Mouse (Mus musculus) liver, postnatal 0 days (tissue): ENCODE results near the gene Tescl. TPM values are rescaled to one million over a fixed set of nuclear protein-coding genes. Genes with fewer than 3 reads are reported as not detected.

ENCODE experiments used
- ATAC-seq: fragments of 200-750 bp; cut with Nextera tagmentation; 2 replicates; pipeline ENCODE4 v1.8.0; 2017; ENCODE audit warnings: mild to moderate bottlenecking, moderate library complexity
- DNase-seq: peaks from one replicate; pipeline ENCODE4 v3.0.0-alpha.2; 2016
- H3K27ac ChIP-seq: fragments of 300-500 bp; sonication (generic); 2 replicates; pipeline ENCODE4 v1.5.1; 2014; ENCODE audit warnings: antibody characterized with exemption, moderate library complexity, mild to moderate bottlenecking, low read depth
- H3K27me3 ChIP-seq: fragments of 300-500 bp; sonication (generic); 2 replicates; pipeline ENCODE4 v1.6.1; 2014; ENCODE audit warnings: low read length, control low read depth, mixed read lengths; ENCODE audit not compliant: insufficient read depth
- H3K36me3 ChIP-seq: fragments of 300-500 bp; sonication (generic); replicated peaks from 2 replicates; pipeline ENCODE4 v1.6.1; 2014; ENCODE audit warnings: mild to moderate bottlenecking, control low read depth, low read length, moderate library complexity, mixed read lengths; ENCODE audit not compliant: insufficient read depth
- H3K4me1 ChIP-seq: fragments of 300-500 bp; sonication (generic); 2 replicates; pipeline ENCODE4 v1.6.1; 2014; ENCODE audit warnings: antibody characterized with exemption, mild to moderate bottlenecking, control low read depth; ENCODE audit not compliant: insufficient read depth
- H3K4me2 ChIP-seq: fragments of 300-500 bp; sonication (generic); 2 replicates; pipeline ENCODE4 v1.6.1; 2014; ENCODE audit warnings: low read depth, mild to moderate bottlenecking, low read length, moderate library complexity, mixed read lengths
- H3K4me3 ChIP-seq: fragments of 300-500 bp; sonication (generic); 2 replicates; pipeline ENCODE4 v1.5.1; 2014; ENCODE audit warnings: low read depth, low read length
- H3K9ac ChIP-seq: fragments of 300-500 bp; sonication (generic); replicated peaks from 2 replicates; pipeline ENCODE4 v1.6.1; 2014; ENCODE audit warnings: mild to moderate bottlenecking, moderate library complexity
- H3K9me3 ChIP-seq: fragments of 300-500 bp; sonication (generic); 2 replicates; pipeline ENCODE4 v1.6.1; 2016; ENCODE audit warnings: mild to moderate bottlenecking, control low read depth, low read length, mixed read lengths
- CTCF ChIP-seq: sonication (generic); IDR thresholded peaks from 2 replicates; pipeline ENCODE4 v1.5.1; 2016; ENCODE audit warnings: antibody characterized with exemption, low read depth
- EP300 ChIP-seq: IDR thresholded peaks from 2 replicates; pipeline ENCODE4 v1.6.1; 2016; ENCODE audit warnings: antibody characterized with exemption, low read depth, mild to moderate bottlenecking
- WGBS: fragments of 180-500 bp; shearing (Covaris S2); extraction: QIAGEN DNeasy Blood & Tissue Kit; methylation state at CpG from one replicate; pipeline ENCODE4 v1.1.7; 2014; ENCODE audit not compliant: insufficient replicate concordance; 5-methylcytosine and 5-hydroxymethylcytosine counted together
- microRNA-seq: library from miRNA; unstranded; fragments of <30 nt; microRNA quantifications from one replicate; pipeline ENCODE4, GENCODE M21; 2016
- polyA plus RNA-seq: library from polyadenylated mRNA; unstranded; fragments of >200 nt; fragmentation: Nextera tagmentation; extraction: Ambion mirVana; gene quantifications from 2 replicates; pipeline ENCODE4 v1.2.1, GENCODE M21; 2015

Gene Tescl
- polyA plus RNA-seq, 1 experiment from 2014 or later: not detected

DNA sequence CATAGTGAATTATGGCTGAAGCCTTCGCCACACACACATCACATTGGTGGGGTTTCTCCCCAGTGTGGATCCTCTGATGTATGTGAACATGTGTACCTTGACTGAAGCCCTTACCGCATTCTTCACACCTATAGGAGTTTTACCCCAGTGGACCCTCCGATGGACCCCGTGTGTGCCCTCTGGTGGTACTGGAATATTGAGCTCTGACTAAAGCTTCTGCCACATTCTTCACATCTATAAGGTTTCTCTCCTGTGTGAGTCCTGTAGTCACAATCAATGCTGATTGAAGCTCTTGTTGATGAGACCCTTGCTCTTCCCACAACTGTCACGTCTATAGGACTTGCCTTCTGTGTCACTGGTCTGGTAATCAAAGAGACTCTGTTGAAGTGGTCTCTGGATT is 46.1 kb downstream of the Tescl start:
- DNase-seq (no peak), ATAC-seq (no peak)
- Histone ChIP-seq H3K27me3 (no peaks in the 10 kb centered on the region), H3K4me3 (no peak overlapping the region), H3K9me3 (no peaks in the 10 kb centered on the region; the same call in 1 of the 2 replicates), H3K9ac (no peak overlapping the region), H3K4me1 (no peaks in the 10 kb centered on the region), H3K4me2 (no peak overlapping the region), H3K36me3 (0 out of 2 replicates have a peak, but pooled peaks cover 2% of the 10 kb centered on the region), H3K27ac (no peak overlapping the region)
- TF ChIP-seq EP300 (no peak), CTCF (no peak)
- WGBS: 82% methylated on average over 5 of the region's 5 CpGs

DNA sequence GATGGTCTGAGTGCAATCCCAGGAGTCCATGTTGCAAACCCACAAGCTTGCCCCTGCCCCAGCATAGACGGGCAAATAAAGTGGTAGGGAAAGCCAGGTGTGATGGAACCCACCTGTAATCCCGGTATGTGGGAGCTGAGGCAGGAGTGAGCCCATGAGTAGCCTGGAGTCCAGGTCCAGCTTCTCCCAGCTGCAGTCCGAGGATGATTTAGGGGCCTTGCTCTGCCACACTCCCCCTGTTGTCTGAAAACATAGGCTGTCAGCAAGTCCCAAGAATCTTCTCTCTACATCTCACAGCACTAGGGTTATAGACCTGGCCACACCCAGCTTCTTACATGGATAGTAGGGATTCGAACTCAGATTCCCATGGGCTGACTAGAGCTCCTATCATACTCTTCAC is 46.8 kb downstream of the Tescl start:
- H3K4me1 ChIP-seq: no peaks in the 10 kb centered on the region
- no peak overlapping the region for H3K4me2 ChIP-seq
- H3K4me3 ChIP-seq: no peak overlapping the region
- TF ChIP-seq CTCF: no peak
- no peak for TF ChIP-seq EP300
- H3K9ac ChIP-seq: no peak overlapping the region
- no peak for ATAC-seq
- H3K27me3 ChIP-seq: no peaks in the 10 kb centered on the region
- 0 out of 2 replicates have a peak, but pooled peaks cover 2% of the 10 kb centered on the region for H3K36me3 ChIP-seq
- DNase-seq: no peak
- H3K9me3 ChIP-seq: no peaks in the 10 kb centered on the region; the same call in 1 of the 2 replicates
- WGBS: 67% methylated on average over 4 of the region's 4 CpGs
- no peak overlapping the region for H3K27ac ChIP-seq

DNA sequence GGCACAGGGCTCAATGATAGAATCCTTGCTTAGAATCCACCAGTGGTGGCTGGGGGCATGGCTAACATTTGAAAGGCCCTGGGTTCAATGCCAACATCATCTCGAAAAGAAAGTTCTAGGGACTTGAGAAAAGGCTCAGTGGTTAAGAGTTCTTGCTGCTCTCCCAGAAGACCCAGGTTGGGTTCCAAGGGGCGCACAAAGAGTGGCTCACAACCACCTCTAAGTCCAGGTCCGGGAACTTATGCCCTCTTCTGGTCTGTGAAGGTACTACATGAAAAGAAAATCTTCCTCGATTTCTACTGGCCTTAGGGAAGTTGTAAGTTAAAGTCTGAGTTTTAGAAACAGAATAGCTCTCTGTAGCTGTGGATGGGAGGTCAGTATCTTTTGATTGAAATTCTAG is 47.6 kb downstream of the Tescl start:
- no peak for DNase-seq
- Histone ChIP-seq H3K4me2 (no peak overlapping the region), H3K27ac (no peak overlapping the region), H3K27me3 (no peaks in the 10 kb centered on the region), H3K36me3 (no peaks in the 10 kb centered on the region), H3K4me1 (no peaks in the 10 kb centered on the region), H3K4me3 (no peak overlapping the region), H3K9ac (no peak overlapping the region), H3K9me3 (no peaks in the 10 kb centered on the region; the same call in 1 of the 2 replicates)
- 47% methylated on average over 4 of the region's 4 CpGs for WGBS
- TF ChIP-seq CTCF (peak; percentile 51), EP300 (no peak)
- no peak for ATAC-seq

Small RNA genes lying within 50 kb of the gene (microRNA-seq; reads per million reads assigned to microRNA genes)
- gene Gm27592: not detected

Other genes starting within 250 kb of the Tescl start
- 0.76 and 0.86 TPM in 2 replicates for gene Zfp112, start 221.6 kb downstream of the Tescl start, polyA plus RNA-seq
- gene Zfp235, start 199.8 kb downstream of the Tescl start, polyA plus RNA-seq: 2.8 and 3.3 TPM in 2 replicates
- gene Zfp114, start 158.9 kb downstream of the Tescl start, polyA plus RNA-seq: 0.13 and 0.19 TPM in 2 replicates
- gene Zfp111, start 122.5 kb downstream of the Tescl start, polyA plus RNA-seq: 0.93 and 1.0 TPM in 2 replicates
- 0.40 and 0.65 TPM in 2 replicates for gene Zfp109, start 96.4 kb downstream of the Tescl start, polyA plus RNA-seq
- 0.31 and 0.79 TPM in 2 replicates for gene Zfp108, start 79.1 kb downstream of the Tescl start, polyA plus RNA-seq
- 1.1 and 1.2 TPM in 2 replicates for gene Zfp93, start 63.5 kb downstream of the Tescl start, polyA plus RNA-seq
- 1.6 and 1.8 TPM in 2 replicates for gene Zfp61, start 32.7 kb downstream of the Tescl start, polyA plus RNA-seq
- 1.8 and 2.2 TPM in 2 replicates for gene Zfp94, start 17.3 kb downstream of the Tescl start, polyA plus RNA-seq
- 0.06 TPM in 1 of 2 replicates, not detected in the other for gene Lypd5, start 15.3 kb upstream of the Tescl start, polyA plus RNA-seq
- 41.0 and 41.9 TPM in 2 replicates for gene Kcnn4, start 36.3 kb upstream of the Tescl start, polyA plus RNA-seq
- gene Smg9, start 65.7 kb upstream of the Tescl start, polyA plus RNA-seq: 8.2 and 8.7 TPM in 2 replicates
- gene Irgc1, start 118.4 kb upstream of the Tescl start, polyA plus RNA-seq: 0.18 and 0.28 TPM in 2 replicates
- 9.3 and 10.8 TPM in 2 replicates for gene Plaur, start 128.5 kb upstream of the Tescl start, polyA plus RNA-seq
- gene Cadm4, start 148.1 kb upstream of the Tescl start, polyA plus RNA-seq: 0.17 and 0.46 TPM in 2 replicates
- 3.3 and 4.1 TPM in 2 replicates for gene Zfp428, start 173.1 kb upstream of the Tescl start, polyA plus RNA-seq
- not detected in 2 replicates for gene AC161166.1, start 178.5 kb upstream of the Tescl start, polyA plus RNA-seq
- 1.3 and 1.6 TPM in 2 replicates for gene Irgq, start 196.8 kb upstream of the Tescl start, polyA plus RNA-seq
- gene Pinlyp, start 212.2 kb upstream of the Tescl start, polyA plus RNA-seq: 0.13 TPM in 1 of 2 replicates, not detected in the other
- gene Xrcc1, start 212.4 kb upstream of the Tescl start, polyA plus RNA-seq: 17.9 and 18.0 TPM in 2 replicates